Mouse (Mus musculus): ENCODE data around the gene Zfp579. TPM values are rescaled to one million over a fixed set of nuclear protein-coding genes. Genes with fewer than 3 reads are reported as not detected.
"Not testable (repeated sequence)": the region's sequence is repeated elsewhere in the genome, so short reads cannot be mapped to it uniquely, and the experiment has no call there.

Zfp579 gene
- total RNA-seq, 2 experiments from 2014 or later, result 25.1 to 27.8 TPM

DNA sequence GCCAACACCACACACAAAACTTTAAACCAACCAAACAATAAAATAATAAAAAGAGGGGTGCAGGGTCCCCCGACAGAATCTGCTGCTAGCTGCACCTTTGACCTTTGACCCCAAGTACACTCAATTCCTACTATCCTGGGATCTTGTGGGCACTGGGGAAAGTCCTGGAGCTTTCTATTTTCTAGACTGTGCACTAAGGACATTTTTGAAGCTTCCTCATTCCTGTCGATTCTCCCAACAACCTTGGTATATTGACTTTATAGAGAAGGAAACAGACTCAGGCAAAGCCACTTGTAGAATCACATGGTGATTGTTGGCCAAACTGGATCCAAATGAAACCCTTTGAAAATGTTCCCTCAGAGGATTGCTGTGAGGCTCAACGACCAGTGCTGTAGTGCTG lies 20.1 kb upstream of the Zfp579 start:
- no peak for DNase-seq (ENCODE audit: low spot score in 2 of 2)

DNA sequence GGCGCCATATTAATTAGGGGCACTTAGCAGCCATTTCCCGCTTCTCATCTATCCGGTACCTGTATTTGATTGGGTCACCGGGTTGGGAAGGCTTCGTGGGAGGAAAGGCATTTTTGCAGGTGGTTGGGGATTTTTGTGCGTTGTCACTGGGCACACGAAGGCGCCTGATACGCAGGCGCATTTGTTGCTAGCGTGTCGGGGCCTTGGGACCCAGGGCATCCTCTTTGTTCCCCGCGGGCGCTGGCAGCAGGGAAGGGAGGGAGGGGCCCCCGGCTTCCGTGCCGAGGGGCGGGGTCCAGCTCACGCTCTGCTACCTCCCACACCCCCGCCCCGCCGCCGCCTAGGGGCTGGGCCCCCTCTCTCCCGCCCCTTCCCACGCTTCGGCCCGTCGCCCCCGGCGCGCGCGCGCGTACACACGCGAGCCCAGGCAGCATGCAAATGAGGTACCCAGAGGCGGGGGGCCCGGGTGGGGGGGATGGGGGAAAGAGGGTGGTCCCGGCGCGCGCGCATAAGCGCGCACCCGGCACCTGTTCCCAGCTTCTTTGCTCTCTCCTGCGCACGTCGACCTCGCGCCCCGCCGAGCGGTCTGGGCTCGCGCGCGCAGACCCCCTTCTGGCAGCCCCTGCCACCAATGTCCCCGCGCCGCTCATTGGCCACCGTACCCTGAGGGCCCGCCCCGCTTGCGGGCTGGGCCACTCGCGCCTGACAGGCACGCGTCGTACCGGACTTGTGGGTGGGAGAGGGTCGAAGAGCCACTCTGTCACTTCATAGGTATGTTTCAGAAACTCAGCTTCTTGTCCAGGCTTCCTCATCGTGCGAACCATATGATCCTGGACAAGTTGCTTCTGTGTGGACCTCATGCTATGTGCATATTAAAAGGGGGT lies 19.4 kb upstream of the Zfp579 start, which contains the start of gene Gm44973:
TSS of gene Gm44973 (plus strand) at position 379 of the 884 bp plus-strand sequence.
- DNase-seq (ENCODE audit: low spot score in 2 of 2), result peak; percentile 79 to 92

DNA sequence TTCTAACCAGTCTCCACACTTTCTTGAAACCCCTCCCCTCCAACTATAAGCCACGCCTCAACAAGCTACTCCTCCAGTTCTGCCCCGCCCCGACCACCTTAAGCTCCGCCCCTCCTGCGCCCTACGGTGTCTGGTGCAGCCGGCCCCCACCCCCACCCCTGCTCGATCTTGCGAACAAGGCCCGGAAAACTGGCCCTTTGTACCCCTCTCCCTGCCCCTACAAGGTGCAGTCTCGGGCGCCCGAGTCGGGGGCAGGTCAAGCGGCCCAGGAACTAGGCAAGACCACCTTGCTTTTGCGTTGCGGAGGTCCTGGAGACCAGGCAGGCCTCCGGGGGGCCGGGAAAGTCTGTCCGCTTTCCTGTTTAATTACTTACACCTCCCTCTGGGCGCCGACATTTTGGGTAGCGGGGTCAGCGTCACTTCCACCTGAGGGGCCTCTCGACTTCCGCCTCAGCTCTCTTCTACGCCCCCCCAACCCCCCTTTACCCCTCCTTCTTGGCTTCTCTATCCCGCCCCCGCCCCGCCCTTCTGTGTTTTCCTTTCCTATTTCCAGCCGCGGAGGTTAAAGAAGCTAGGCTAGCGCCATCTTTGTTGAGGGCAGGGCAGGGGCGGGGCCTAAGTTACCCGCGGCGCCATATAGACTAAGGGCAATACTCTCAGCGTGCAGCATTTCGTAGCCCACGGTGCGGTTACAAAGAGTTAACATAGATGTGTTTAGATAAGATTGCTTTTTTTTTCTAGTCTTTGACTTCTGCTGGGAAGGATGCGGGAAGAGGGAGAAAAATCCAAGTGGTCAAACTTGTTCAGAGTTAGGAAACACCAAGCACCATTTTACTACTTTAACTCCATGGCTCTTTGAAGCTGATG lies 18.5 kb upstream of the Zfp579 start, which contains the start of the genes Zfp524 and Fiz1:
TSS of gene Zfp524 (plus strand) at position 165 of the 867 bp plus-strand sequence.
TSS of gene Fiz1 (minus strand) at position 447 of the 867 bp plus-strand sequence.
- peak; percentile 95 to 97 for DNase-seq (ENCODE audit: low spot score in 2 of 2)

DNA sequence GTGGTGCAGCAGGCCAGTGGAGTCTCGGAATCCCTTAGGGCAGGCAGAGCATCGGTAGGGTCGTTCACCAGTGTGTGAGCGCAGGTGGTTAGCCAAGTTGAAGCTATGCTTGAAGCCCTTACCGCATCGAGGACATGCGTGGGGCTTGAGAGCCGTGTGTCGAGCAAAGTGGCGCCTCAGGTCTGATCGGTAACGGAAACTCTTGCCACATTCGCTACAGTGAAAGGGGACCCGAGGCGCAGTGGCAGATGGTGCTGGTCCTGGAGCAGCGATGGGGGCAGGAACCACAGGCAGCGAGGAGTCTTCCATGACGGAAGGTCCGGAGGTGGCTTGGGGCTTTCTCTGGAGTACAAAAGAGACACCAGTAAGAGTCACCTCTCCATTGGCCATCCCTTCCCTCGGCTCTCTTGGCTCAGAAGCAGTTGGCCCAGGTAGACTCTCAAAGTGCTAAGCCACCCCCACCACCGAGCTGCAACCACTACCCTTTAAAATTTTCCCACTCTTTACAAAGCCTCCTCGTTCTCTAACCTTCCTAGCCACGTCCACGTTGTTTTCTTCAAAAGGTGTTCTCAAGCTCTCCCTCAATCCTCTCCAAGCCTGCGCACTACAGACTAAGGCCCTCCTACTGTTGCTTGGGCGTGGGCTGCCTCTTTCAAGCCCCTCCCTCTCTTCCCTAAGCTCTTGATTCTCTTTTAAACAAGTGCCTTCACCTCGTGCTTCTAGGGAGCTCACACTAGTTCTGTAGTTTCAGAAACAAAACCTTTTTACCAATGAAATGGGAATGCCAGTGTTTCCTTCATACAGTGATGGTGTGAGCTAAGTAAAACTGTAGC lies 16.9 kb upstream of the Zfp579 start:
- DNase-seq (ENCODE audit: low spot score in 2 of 2), result no peak

DNA sequence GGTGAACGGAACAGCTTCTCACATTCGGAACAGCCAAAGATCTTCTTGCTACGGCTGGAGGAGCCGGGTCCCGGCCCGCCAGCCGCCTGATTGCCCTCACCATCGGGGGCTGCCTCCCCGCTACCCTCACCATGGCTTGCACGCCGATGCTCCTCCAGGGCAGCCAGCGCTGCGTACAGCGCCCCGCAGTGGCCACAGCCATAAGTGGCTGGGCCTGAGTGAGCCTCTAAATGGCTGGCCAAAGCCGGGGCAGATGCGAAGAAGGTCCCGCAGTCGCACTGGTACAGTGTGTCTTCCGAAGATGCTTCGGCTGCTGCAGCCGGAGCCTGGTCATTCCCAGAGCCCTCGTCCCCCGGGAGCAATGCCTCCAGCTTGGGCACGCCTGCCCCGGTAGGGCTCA lies 12.3 kb upstream of the Zfp579 start:
- DNase-seq (ENCODE audit: low spot score in 2 of 2), result no peak

DNA sequence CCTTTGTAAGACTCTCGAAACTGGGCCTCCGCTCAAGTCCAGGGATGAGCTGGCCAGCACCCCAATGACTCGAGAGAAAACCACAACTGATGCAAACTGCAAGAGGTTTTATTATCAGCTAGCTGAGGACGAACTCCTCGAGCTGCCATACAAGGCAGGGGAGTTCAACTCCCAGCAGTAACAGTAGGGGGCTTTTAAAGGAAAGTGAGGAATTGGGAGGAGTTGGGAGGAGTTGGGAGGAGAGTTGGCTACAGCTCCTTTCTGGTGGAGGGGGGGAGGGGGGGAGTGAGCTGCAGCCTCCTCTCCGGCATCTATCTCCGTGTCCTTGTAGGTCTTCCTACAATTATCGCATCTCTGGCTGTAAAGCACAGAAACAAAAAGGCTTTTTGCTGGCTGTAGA lies 6.9 kb upstream of the Zfp579 start:
- not testable (repeated sequence) for DNase-seq (ENCODE audit: low spot score in 2 of 2)

DNA sequence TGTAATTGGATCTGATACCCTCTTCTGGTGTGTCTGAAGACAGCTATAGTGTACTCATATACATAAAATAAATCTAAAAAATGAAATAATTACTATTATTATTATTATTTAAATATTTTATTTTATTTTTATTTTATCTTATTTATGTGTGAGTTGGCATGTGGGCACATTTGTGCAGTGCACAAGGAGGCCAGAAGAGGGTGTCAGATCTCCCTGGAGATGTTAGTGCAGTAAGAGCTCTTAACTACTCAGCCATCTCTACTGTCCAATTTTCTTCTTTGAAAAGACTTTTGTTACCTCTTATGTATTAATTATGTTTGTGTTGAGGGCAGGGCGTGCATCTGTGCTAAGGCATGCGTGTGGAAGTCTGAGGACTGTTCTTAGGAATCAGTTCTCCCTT lies 3.9 kb upstream of the Zfp579 start:
- peak in 1 of 2 experiments; percentile 19 for DNase-seq (ENCODE audit: low spot score in 2 of 2)

DNA sequence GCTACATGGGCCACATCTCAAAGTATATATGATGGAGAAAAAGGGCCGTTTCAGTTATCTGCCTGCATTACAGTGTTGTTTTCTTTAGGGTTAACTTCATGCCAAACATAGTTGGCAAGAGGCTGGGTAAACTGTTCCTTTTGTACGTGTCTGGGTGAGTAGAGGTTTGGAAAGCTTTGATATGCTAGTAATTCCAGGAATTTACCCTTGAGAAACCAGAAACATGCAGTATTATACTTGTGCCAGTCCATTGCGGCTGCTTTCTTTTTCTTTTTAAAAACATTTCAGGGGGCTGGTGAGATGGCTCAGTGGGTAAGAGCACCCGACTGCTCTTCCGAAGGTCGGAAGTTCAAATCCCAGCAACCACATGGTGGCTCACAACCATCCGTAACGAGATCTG lies 976 bp upstream of the Zfp579 start:
- no peak for DNase-seq (ENCODE audit: low spot score in 2 of 2)

DNA sequence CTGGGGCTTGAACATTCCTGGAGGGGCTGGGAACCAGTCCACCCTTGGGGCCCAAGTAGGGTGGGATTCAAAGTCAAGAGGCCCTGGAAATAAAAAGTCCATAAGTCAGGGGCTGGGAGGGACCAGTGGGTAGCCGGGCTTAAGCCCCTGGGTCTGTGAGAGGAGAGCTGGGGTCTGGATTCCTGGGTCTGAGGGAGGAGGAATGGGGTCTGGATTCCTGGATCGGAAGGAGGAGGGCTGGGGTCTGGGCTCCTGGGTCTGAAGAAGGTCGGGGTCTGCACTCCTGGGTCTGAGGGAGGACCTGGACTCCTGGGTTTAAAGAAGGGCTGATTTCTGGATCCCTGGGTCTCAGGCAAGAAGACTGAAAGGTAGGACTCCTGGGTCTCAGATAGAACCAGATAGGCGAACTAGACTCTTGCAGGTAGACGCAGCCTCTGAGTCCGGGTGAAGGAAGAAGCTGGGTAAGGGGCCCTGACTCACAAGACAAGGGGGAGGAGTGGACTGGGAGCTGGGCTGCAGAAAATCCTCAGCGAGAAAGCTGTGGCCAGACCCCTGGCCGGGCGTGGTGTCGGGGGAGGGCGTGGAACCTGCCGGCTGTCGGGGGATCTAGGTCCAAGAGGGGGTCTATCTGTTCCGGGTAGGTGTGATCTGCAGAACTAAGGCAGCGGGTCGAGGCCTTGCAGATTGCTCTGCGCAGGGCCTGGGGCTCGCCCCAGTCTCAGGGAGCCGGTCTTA lies 523 bp downstream of the Zfp579 start:
- no peak for DNase-seq (ENCODE audit: low spot score in 2 of 2)

DNA sequence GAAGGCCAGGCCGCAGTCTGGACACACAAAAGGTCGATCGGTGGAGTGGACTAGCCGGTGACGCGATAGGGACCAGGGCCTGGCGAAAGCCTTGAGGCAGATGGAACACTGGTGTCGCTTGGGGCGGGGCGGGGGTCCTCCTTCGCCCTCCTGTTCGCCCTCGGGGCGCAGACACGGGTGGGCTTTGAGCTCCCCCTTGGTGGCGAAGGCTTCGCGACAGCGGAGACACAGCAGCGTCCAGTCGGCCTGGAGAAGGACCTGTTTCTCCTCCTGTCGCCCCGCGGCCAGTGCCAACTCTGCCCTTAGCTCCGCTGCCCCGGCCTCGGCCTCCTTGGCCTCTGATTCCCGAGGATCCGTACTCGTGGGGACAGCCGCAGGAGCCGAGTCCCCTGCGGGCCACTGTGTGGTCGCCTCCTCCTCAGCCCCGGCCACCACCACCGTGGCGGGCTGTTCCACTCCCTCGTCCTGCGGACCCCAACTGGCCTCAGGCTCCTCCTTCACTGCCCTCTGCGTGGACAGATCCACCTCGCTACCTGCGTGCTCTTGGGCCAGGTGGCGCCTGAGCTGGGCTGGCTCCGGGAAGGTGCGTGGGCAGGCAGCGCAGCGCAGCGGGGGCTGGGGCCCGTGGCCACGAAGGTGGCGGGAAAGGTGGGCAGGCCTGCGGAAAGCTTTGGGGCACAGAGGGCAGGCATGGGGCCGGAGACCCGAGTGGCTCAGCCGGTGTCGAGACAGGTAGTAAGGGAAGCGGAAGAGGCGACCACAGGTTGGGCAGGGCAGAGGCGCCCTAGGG lies 1.8 kb downstream of the Zfp579 start:
- no peak for DNase-seq (ENCODE audit: low spot score in 2 of 2)

DNA sequence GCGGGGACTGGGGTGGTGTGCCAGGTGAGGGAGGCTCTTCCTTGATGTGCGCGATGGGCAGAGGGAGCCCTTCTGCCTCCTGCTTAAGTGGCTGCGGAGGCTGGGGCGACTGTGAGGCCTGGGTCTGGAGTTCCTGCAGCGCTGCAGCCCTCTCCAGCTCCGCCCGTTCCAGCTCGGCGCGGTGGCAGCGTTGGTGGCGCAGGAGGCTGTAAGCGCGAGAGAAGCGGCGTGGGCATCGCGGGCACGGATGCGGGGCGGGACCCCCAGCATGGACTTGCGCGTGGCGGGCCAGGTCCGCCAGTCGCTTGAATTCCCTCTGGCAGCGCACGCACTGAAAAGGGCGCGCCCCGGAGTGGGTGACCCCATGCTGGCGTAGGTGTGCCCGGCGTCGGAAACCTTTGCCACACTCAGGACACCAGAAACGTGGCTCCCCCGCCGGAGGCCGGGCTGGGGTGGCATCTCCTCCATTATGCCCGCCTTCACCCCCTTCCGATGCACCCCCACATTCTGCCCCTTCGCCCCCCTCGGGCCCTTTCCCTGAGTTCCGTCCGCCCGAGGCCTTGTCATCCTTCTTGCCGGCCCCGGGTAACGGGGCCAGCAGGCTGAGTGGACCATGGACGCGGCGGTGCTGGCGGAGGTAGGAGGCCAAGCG lies 2.5 kb downstream of the Zfp579 start:
- DNase-seq (ENCODE audit: low spot score in 2 of 2), result no peak

DNA sequence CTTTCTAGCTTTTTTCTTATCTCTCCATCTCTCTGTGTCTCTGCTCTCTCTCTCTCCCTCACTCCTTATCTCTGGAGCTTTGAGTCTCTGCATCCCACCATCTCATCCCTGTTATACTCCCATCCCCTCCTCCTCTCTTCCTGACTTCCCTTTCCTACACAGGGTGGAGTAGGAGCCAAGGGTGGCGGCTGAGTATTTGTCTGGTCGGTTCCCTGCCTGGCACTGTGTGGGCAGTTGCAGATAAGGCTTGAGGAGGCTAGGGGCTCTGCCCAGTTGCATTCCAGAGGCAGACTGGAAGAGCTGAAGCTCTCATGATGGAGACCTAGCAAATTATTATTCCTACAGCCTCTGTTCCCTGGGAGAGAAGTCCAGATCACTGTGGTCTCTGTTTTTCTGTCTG lies 7.7 kb downstream of the Zfp579 start:
- no peak for DNase-seq (ENCODE audit: low spot score in 2 of 2)

DNA sequence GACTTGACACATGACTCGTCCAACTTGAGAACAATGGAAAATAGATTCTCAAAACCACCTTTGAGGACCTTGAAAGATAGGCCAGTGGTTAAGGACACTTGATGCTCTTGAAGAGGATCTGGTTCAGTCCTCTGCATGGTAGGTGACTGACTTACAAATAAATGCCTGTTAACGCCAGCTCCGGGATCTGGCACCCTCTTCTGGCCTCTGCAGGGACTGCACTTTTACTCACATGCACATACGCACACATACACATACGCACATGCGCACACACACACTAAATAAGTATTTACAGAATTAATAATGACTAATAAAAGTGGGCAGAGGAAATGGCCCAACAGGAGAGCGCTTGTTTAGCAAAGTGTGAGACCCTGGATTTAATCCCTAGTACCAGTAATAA lies 19.1 kb downstream of the Zfp579 start:
- no peak for DNase-seq (ENCODE audit: low spot score in 2 of 2)

DNA sequence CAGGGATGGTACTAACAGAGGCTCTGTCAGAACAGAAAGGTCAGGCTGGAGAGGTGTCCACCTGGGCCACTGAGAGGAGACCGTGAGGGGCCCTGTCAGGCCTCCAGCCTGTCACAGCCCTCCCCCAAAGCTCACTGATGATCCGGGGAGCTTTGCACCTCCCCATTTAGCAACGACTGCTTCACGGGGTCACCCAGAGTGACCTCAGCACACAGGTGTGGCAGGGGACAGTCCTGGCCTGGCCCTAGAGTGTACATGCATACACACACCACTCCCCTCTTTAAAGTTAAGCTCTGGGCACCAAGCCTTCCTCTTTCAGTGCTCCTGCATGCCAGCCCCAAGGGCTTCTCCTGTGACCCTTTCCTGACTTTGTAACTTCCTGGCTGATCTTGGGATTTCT lies 20.5 kb downstream of the Zfp579 start:
- no peak for DNase-seq (ENCODE audit: low spot score in 2 of 2)

DNA sequence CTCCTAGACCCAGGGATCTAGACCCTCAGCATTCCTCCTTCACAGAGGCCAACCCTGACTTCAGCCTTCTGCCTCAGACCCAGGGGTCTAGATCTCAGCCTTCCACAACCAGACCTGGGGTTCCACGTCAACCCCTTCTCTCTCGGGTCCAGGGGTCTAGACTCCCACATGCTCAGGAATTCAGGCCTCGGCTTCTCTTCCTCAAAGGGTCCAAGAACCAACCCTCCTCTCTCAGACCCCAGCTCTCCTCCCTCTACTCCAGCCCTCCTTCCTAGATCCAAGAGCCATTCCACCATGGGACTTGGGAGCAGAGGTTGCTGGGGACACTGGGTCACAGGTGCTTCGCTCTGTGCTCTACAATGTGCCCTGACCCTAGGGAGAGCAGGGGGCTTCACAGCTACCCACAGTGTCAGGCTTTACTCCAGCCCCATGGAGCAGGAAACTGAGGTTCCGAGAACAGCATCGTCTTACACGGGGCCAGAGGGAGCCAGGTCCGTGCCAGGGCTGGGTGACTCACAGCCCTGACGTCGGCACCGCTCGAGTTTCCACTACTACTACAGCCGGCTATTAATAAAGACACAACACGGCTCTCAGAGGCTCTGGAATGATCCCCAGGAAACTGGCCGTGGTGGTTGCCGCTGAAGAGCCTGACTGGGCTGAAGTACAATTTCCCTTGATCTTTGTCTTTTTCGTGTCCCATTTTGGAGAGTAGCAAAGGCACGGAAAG lies 23.5 kb downstream of the Zfp579 start:
- DNase-seq (ENCODE audit: low spot score in 2 of 2), result no peak

DNA sequence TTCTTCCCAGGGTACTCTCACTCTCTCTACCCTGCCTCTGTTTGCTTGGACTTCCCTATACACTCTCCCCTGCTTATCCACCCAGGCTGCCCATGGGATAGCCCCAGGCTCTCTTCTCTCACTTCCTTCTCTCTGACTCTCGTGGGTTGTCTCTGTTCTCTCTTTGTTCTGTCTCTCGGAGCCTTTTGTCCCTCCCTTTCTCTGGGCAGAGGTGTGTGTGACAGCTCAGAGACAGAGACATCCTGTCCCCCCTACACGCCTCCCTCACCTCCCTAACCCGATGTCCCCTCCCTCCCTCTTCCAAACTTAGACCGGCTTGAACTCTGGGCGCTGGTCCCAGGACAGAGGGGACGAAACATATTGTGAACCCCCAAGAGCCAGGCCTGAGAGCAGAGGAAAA lies 24.2 kb downstream of the Zfp579 start:
- no peak for DNase-seq (ENCODE audit: low spot score in 2 of 2)

DNA sequence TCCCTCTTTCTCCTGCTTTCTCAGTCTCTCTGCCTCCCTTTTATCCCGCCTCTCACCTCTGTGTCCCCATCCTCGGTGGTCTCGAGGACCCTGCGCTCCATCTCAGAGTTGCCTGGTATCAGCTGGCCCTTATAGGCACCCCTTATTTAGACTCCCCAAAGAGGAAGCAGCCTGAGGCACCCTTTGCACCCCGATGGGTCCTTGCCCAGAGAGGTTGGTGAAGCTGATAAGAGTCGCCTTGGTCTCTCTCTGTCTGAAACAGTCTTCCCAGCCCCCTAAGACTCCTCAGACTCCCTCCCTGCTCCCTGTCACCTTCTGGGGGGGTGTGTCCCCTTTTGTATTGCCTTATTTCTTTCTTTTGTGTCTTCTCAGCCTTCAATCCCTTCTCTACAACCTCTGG lies 24.9 kb downstream of the Zfp579 start, which contains the start of gene Sbk3:
TSS of gene Sbk3 (minus strand) at position 101 of the 400 bp plus-strand sequence.
- no peak for DNase-seq (ENCODE audit: low spot score in 2 of 2)

DNA sequence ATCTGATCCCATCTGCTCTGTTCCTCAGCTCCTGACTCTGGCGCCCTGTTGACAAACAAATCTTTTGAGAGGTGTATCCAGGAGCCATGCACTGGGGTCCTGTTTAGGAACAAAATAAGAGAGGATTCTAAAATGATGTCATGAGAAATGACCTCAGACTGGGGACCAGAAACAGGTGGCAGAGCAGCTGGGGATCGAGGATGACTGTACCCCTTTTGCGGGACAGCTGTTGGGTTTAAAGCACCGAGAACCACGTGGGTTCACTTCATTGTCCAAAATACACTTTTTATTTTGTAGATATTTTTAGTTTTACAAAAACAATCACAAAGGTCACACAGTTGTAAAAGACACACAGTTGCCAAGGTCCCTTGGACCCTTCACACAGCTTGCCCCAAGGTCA lies 31.0 kb downstream of the Zfp579 start:
- DNase-seq (ENCODE audit: low spot score in 2 of 2), result no peak

Data from left cerebral cortex, adult 18-20 months (tissue).